Comparison of ENCODE assay signal across 11 mouse cellular contexts in the genomic region with DNA sequence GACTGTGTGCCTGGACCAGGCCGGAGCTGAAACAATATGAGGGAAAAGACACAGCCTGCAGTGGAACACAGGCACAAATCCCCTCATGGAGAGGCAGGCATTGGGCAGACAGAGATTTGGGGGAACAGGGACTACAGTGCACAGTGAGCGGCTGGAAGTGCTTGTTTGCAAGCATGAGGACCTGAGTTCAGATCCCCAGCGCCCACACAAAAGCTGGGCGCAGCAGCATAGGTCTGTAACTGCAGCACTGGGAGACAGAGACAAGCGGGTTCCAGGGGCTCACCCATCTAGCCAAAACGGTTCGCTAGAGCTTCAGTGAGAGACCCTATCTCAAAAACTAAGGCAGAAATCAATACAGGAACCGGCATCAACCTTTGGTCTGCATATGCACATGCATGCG.
"Had no signal": no experiment of that assay in that cellular context is flagged by ENCODE, and none has a peak within 500 bp of the region (broad histone marks: within the 10 kb centered on the region; RNA-seq: fewer than 3 reads in every experiment).

No protein-coding gene starts in this region.

- DNase-seq: kidney, adult 18-20 months; kidney, postnatal 25 days; liver, embryonic 13.5 days; liver, postnatal 0 days; lung, postnatal 36 days had no signal

- H3K4me3 ChIP-seq: intestine, embryonic 15.5 days; kidney, embryonic 15.5 days; left cerebral cortex, adult 2 months; limb, embryonic 10.5 days; liver, embryonic 13.5 days; midbrain, embryonic 13.5 days; stomach, embryonic 15.5 days had no signal
